Mouse (Mus musculus) adipocyte (in vitro differentiated cells): ENCODE results near the gene Mtf1.

Experiments used
- DNase-seq: peaks from one replicate; pipeline ENCODE4 v3.0.0-alpha.2; 2016; ENCODE audit warnings: low spot score

Mtf1 gene

GRCm38 (mm10) chr4:124802309-124803260, 681 bp downstream of the Mtf1 start:
- peak; percentile 97 for DNase-seq

- DNase-seq, result no peak
Observed at GRCm38 (mm10) chr4:124803406-124803805, 1.5 kb downstream of the Mtf1 start.

GRCm38 (mm10) chr4:124808511-124808910, 6.6 kb downstream of the Mtf1 start:
- DNase-seq, result peak; percentile 58

- no peak for DNase-seq
Observed at GRCm38 (mm10) chr4:124809136-124809883, 7.4 kb downstream of the Mtf1 start.

GRCm38 (mm10) chr4:124810056-124810455, 8.2 kb downstream of the Mtf1 start:
- no peak for DNase-seq

GRCm38 (mm10) chr4:124811347-124811975, 9.6 kb downstream of the Mtf1 start:
- peak; percentile 73 for DNase-seq

GRCm38 (mm10) chr4:124815901-124816300, 14.0 kb downstream of the Mtf1 start:
- DNase-seq, result peak; percentile 78

GRCm38 (mm10) chr4:124817803-124818202, 15.9 kb downstream of the Mtf1 start:
- peak; percentile 94 for DNase-seq

- DNase-seq, result no peak
Observed at GRCm38 (mm10) chr4:124818832-124819231, 16.9 kb downstream of the Mtf1 start.

- DNase-seq, result no peak
Observed at GRCm38 (mm10) chr4:124824967-124825366, 23.1 kb downstream of the Mtf1 start.

GRCm38 (mm10) chr4:124825371-124825965, 23.6 kb downstream of the Mtf1 start:
- no peak for DNase-seq

GRCm38 (mm10) chr4:124829671-124830070, 27.8 kb downstream of the Mtf1 start:
- DNase-seq, result no peak

GRCm38 (mm10) chr4:124832796-124833195, 30.9 kb downstream of the Mtf1 start:
- no peak for DNase-seq

GRCm38 (mm10) chr4:124838035-124838700, 36.3 kb downstream of the Mtf1 start:
- DNase-seq, result no peak

GRCm38 (mm10) chr4:124840998-124841397, 39.1 kb downstream of the Mtf1 start:
- DNase-seq, result no peak

GRCm38 (mm10) chr4:124843493-124843892, 41.6 kb downstream of the Mtf1 start:
- peak; percentile 30 for DNase-seq

GRCm38 (mm10) chr4:124847573-124847972, 45.7 kb downstream of the Mtf1 start:
- DNase-seq, result peak; percentile 71

- peak; percentile 94 for DNase-seq
Observed at GRCm38 (mm10) chr4:124849631-124850260, 47.8 kb downstream of the Mtf1 start.

- peak; percentile 85 for DNase-seq
Observed at GRCm38 (mm10) chr4:124850261-124850913, 48.5 kb downstream of the Mtf1 start, which contains the start of gene Yrdc. TSS of gene Yrdc (plus strand) at chr4:124850679.

GRCm38 (mm10) chr4:124850933-124851658, 49.2 kb downstream of the Mtf1 start, which contains the start of gene 1110065P20Rik:
TSS of gene 1110065P20Rik (minus strand) at chr4:124851196.
- peak; percentile 78 for DNase-seq
